Mouse (Mus musculus) lung, adult 2 months (tissue): ENCODE measurements at regions not wholly inside any gene's neighbourhood (a gene's known extent, or its start where the extent isn't known, plus 50 kb on each side); places are given as distances from the start of the nearest gene placed in this dataset.

Source experiments
- CTCF ChIP-seq: fragments of 200-500 bp; IDR thresholded peaks from 2 replicates; pipeline ENCODE4 v1.5.1; 2011; ENCODE audit warnings: mild to moderate bottlenecking, low read length, control low read depth; ENCODE audit not compliant: insufficient read depth
- POLR2A ChIP-seq: fragments of 200-500 bp; IDR thresholded peaks from 2 replicates; pipeline ENCODE4 v1.6.1; 2011; ENCODE audit warnings: low read depth, mild to moderate bottlenecking, control low read depth, low read length, borderline replicate concordance; ENCODE audit errors: extremely low read depth

GRCm38 (mm10) chr10:46269710-46270109 lies 692.1 kb downstream of the Hace1 start:
- TF ChIP-seq CTCF (no peak), POLR2A (no peak)
